Mouse (Mus musculus) forebrain, embryonic 14.5 days (tissue): ENCODE measurements at regions not wholly inside any gene's neighbourhood (a gene's known extent, or its start where the extent isn't known, plus 50 kb on each side); places are given as distances from the start of the nearest gene placed in this dataset.

Experiments
- ATAC-seq: fragments of 200-750 bp; cut with Nextera tagmentation; 2 replicates; pipeline ENCODE4 v1.8.0; 2017; ENCODE audit warnings: mild to moderate bottlenecking, moderate library complexity
- DNase-seq: peaks from one replicate; pipeline ENCODE4 v3.0.0-alpha.2; 2015; ENCODE audit warnings: low spot score
- H3K27ac ChIP-seq: fragments of 300-500 bp; sonication (generic); 2 replicates; pipeline ENCODE4 v1.5.1; 2014; ENCODE audit warnings: low read depth, mild to moderate bottlenecking, control low read depth, low read length, moderate library complexity
- H3K27me3 ChIP-seq: fragments of 300-500 bp; sonication (generic); replicated peaks from 2 replicates; pipeline ENCODE4 v1.6.1; 2014; ENCODE audit warnings: low read length, control low read depth, mixed read lengths; ENCODE audit not compliant: control insufficient read depth, insufficient read depth
- H3K36me3 ChIP-seq: fragments of 300-500 bp; sonication (generic); 2 replicates; pipeline ENCODE4 v1.6.1; 2014; ENCODE audit warnings: low read length, control low read depth; ENCODE audit not compliant: control insufficient read depth, insufficient read depth
- H3K4me1 ChIP-seq: fragments of 300-500 bp; sonication (generic); 2 replicates; pipeline ENCODE4 v1.6.1; 2014; ENCODE audit warnings: antibody characterized with exemption, low read length, control low read depth; ENCODE audit not compliant: control insufficient read depth, insufficient read depth
- H3K4me2 ChIP-seq: fragments of 300-500 bp; sonication (generic); 2 replicates; pipeline ENCODE4 v1.6.1; 2014; ENCODE audit warnings: mild to moderate bottlenecking, control low read depth, low read length
- H3K4me3 ChIP-seq: fragments of 300-500 bp; sonication (generic); 2 replicates; pipeline ENCODE4 v1.5.1; 2014; ENCODE audit warnings: low read depth, low read length, control low read depth
- H3K9ac ChIP-seq: fragments of 300-500 bp; sonication (generic); 2 replicates; pipeline ENCODE4 v1.6.1; 2014; ENCODE audit warnings: mild to moderate bottlenecking, low read length, control low read depth, moderate library complexity
- H3K9me3 ChIP-seq: fragments of 300-500 bp; sonication (generic); replicated peaks from 2 replicates; pipeline ENCODE4 v1.6.1; 2016; ENCODE audit warnings: low read length, control low read depth, mixed read lengths; ENCODE audit not compliant: control insufficient read depth
- WGBS: fragments of 180-500 bp; shearing (Covaris S2); extraction: QIAGEN DNeasy Blood & Tissue Kit; methylation state at CpG from one replicate; pipeline ENCODE4 v1.1.7; 2014; 5-methylcytosine and 5-hydroxymethylcytosine counted together

- Histone ChIP-seq H3K27me3 (no peaks in the 10 kb centered on the region), H3K9ac (no peak overlapping the region), H3K9me3 (no peaks in the 10 kb centered on the region), H3K4me3 (no peak overlapping the region), H3K4me1 (no peaks in the 10 kb centered on the region), H3K36me3 (no peaks in the 10 kb centered on the region), H3K27ac (no peak overlapping the region), H3K4me2 (no peak overlapping the region)
- 81% methylated on average over 10 of the region's 10 CpGs for WGBS
- ATAC-seq (no peak), DNase-seq (no peak)
These were observed 208.0 kb upstream of the Ccdc122 start for GRCm38 (mm10) chr14:76828453-76829160.

- ATAC-seq = no peak
- no peak overlapping the region for H3K9ac ChIP-seq
- 95% methylated on average over 3 of the region's 3 CpGs for WGBS
- DNase-seq = no peak
- H3K36me3 ChIP-seq = no peaks in the 10 kb centered on the region
- no peaks in the 10 kb centered on the region for H3K27me3 ChIP-seq
- no peak overlapping the region for H3K4me2 ChIP-seq
- H3K4me3 ChIP-seq = no peak overlapping the region
- H3K9me3 ChIP-seq = no peaks in the 10 kb centered on the region
- H3K27ac ChIP-seq = no peak overlapping the region
- H3K4me1 ChIP-seq = peaks cover 9% of the 10 kb centered on the region; the same call in 1 of the 2 replicates
These were observed 212.5 kb upstream of the Ccdc122 start for GRCm38 (mm10) chr14:76824066-76824465.

- Histone ChIP-seq H3K9me3 (no peaks in the 10 kb centered on the region), H3K27me3 (no peaks in the 10 kb centered on the region), H3K4me2 (no peak overlapping the region), H3K36me3 (no peaks in the 10 kb centered on the region), H3K4me1 (peaks cover 12% of the 10 kb centered on the region; the same call in 1 of the 2 replicates), H3K9ac (no peak overlapping the region), H3K27ac (no peak overlapping the region), H3K4me3 (no peak overlapping the region)
- WGBS = 78% methylated on average over 9 of the region's 9 CpGs
- ATAC-seq (no peak), DNase-seq (no peak)
These were observed 213.7 kb upstream of the Ccdc122 start for GRCm38 (mm10) chr14:76822766-76823325.

GRCm38 (mm10) chr14:76821892-76822291 lies 214.7 kb upstream of the Ccdc122 start:
- H3K4me2 ChIP-seq = no peak overlapping the region
- H3K27ac ChIP-seq = no peak overlapping the region
- no peak for ATAC-seq
- no peaks in the 10 kb centered on the region for H3K9me3 ChIP-seq
- no peak for DNase-seq
- H3K36me3 ChIP-seq = no peaks in the 10 kb centered on the region
- H3K9ac ChIP-seq = no peak overlapping the region
- H3K27me3 ChIP-seq = no peaks in the 10 kb centered on the region
- H3K4me1 ChIP-seq = peaks cover 12% of the 10 kb centered on the region; the same call in 1 of the 2 replicates
- H3K4me3 ChIP-seq = no peak overlapping the region
- 89% methylated on average over 8 of the region's 8 CpGs for WGBS

- Histone ChIP-seq H3K4me2 (no peak overlapping the region), H3K4me1 (peaks cover 12% of the 10 kb centered on the region; the same call in 1 of the 2 replicates), H3K4me3 (no peak overlapping the region), H3K36me3 (no peaks in the 10 kb centered on the region), H3K27ac (no peak overlapping the region), H3K27me3 (no peaks in the 10 kb centered on the region), H3K9ac (no peak overlapping the region), H3K9me3 (no peaks in the 10 kb centered on the region)
- DNase-seq (no peak), ATAC-seq (no peak)
- 94% methylated on average over 7 of the region's 7 CpGs for WGBS
These were observed 215.1 kb upstream of the Ccdc122 start for GRCm38 (mm10) chr14:76821484-76821883.

GRCm38 (mm10) chr14:76820989-76821388 lies 215.6 kb upstream of the Ccdc122 start:
- Histone ChIP-seq H3K9ac (no peak overlapping the region), H3K4me1 (peaks cover 12% of the 10 kb centered on the region; the same call in 1 of the 2 replicates), H3K27me3 (no peaks in the 10 kb centered on the region), H3K4me2 (no peak overlapping the region), H3K36me3 (no peaks in the 10 kb centered on the region), H3K27ac (no peak overlapping the region), H3K4me3 (no peak overlapping the region), H3K9me3 (no peaks in the 10 kb centered on the region)
- ATAC-seq (no peak), DNase-seq (no peak)
- 81% methylated on average over 6 of the region's 6 CpGs for WGBS

GRCm38 (mm10) chr14:76819690-76820089 lies 216.9 kb upstream of the Ccdc122 start:
- Histone ChIP-seq H3K36me3 (no peaks in the 10 kb centered on the region), H3K9ac (no peak overlapping the region), H3K4me3 (no peak overlapping the region), H3K27ac (0 out of 2 replicates have a peak overlapping the region, but pooled peaks have one; percentile 14), H3K4me1 (peaks cover 12% of the 10 kb centered on the region; the same call in 1 of the 2 replicates), H3K4me2 (no peak overlapping the region), H3K9me3 (no peaks in the 10 kb centered on the region), H3K27me3 (no peaks in the 10 kb centered on the region)
- ATAC-seq = peak; percentile 50
- DNase-seq = peak; percentile 70
- WGBS = 8% methylated on average over 8 of the region's 8 CpGs

GRCm38 (mm10) chr14:76818256-76819010 lies 218.1 kb upstream of the Ccdc122 start:
- no peaks in the 10 kb centered on the region for H3K27me3 ChIP-seq
- 72% methylated on average over 10 of the region's 10 CpGs for WGBS
- no peaks in the 10 kb centered on the region for H3K36me3 ChIP-seq
- H3K4me2 ChIP-seq = no peak overlapping the region
- H3K27ac ChIP-seq = no peak overlapping the region
- no peak for ATAC-seq
- peaks cover 12% of the 10 kb centered on the region; the same call in 1 of the 2 replicates for H3K4me1 ChIP-seq
- H3K4me3 ChIP-seq = no peak overlapping the region
- H3K9ac ChIP-seq = no peak overlapping the region
- no peak for DNase-seq
- no peaks in the 10 kb centered on the region for H3K9me3 ChIP-seq
